Mouse (Mus musculus) gastrocnemius, postnatal 4 days (tissue): ENCODE measurements around the gene Rnf144a. TPM values are rescaled to one million over a fixed set of nuclear protein-coding genes. Genes with fewer than 3 reads are reported as not detected.

Experiments
- microRNA-seq: library from miRNA; unstranded; fragments of <30 nt; microRNA quantifications from one replicate; pipeline ENCODE4 v1.2.0, GENCODE M21; 2021
- total RNA-seq, 2 experiments: library from RNA; stranded (reverse); gene quantifications; 2 replicates each; pipeline ENCODE4 v1.2.3; 2021

Rnf144a gene
- total RNA-seq, 2 experiments from 2014 or later, result 47.7 to 48.2 TPM

Small RNA genes lying within 50 kb of the gene (microRNA-seq; reads per million reads assigned to microRNA genes)
- gene Mir6538, result 0.63 reads per million

Other genes starting within 250 kb of the Rnf144a start
- 1 to 10 TPM; 1.8 to 1.9 TPM for gene Rsad2, start 41.2 kb upstream of the Rnf144a start, total RNA-seq
- gene Cmpk2, start 54.0 kb upstream of the Rnf144a start, total RNA-seq, result 1 to 10 TPM; 4.8 to 5.8 TPM